Mouse (Mus musculus) lung, embryonic 16.5 days (tissue): ENCODE measurements at regions not wholly inside any gene's neighbourhood (a gene's known extent, or its start where the extent isn't known, plus 50 kb on each side); places are given as distances from the start of the nearest gene placed in this dataset.

ENCODE experiments used
- ATAC-seq: fragments of 200-750 bp; cut with Nextera tagmentation; 2 replicates; pipeline ENCODE4 v1.8.0; 2017; ENCODE audit warnings: low read depth, mild to moderate bottlenecking, moderate library complexity
- H3K27ac ChIP-seq: fragments of 300-500 bp; sonication (generic); 2 replicates; pipeline ENCODE4 v1.5.1; 2014; ENCODE audit warnings: mild to moderate bottlenecking, control low read depth, low read length
- H3K27me3 ChIP-seq: fragments of 300-500 bp; sonication (generic); 2 replicates; pipeline ENCODE4 v1.6.1; 2014; ENCODE audit warnings: low read depth, low read length, mixed read lengths; ENCODE audit not compliant: control insufficient read depth, insufficient read depth
- H3K36me3 ChIP-seq: fragments of 300-500 bp; sonication (generic); 2 replicates; pipeline ENCODE4 v1.6.1; 2014; ENCODE audit warnings: low read length; ENCODE audit not compliant: control insufficient read depth, insufficient read depth
- H3K4me1 ChIP-seq: fragments of 300-500 bp; sonication (generic); replicated peaks from 2 replicates; pipeline ENCODE4 v1.6.1; 2014; ENCODE audit warnings: low read length, mixed read lengths; ENCODE audit not compliant: control insufficient read depth, insufficient read depth
- H3K4me2 ChIP-seq: fragments of 300-500 bp; sonication (generic); 2 replicates; pipeline ENCODE4 v1.6.1; 2014; ENCODE audit warnings: low read depth, low read length, control low read depth
- H3K4me3 ChIP-seq: fragments of 300-500 bp; sonication (generic); 2 replicates; pipeline ENCODE4 v1.5.1; 2014; ENCODE audit warnings: mild to moderate bottlenecking, low read length, control low read depth
- H3K9ac ChIP-seq: fragments of 300-500 bp; sonication (generic); 2 replicates; pipeline ENCODE4 v1.6.1; 2014; ENCODE audit warnings: low read length, control low read depth
- H3K9me3 ChIP-seq: fragments of 300-500 bp; sonication (generic); 2 replicates; pipeline ENCODE4 v1.6.1; 2016; ENCODE audit warnings: low read length; ENCODE audit not compliant: control insufficient read depth
- WGBS: fragments of 180-500 bp; shearing (Covaris S2); extraction: QIAGEN DNeasy Blood & Tissue Kit; methylation state at CpG from one replicate; pipeline ENCODE4 v1.1.7; 2014; 5-methylcytosine and 5-hydroxymethylcytosine counted together

DNA sequence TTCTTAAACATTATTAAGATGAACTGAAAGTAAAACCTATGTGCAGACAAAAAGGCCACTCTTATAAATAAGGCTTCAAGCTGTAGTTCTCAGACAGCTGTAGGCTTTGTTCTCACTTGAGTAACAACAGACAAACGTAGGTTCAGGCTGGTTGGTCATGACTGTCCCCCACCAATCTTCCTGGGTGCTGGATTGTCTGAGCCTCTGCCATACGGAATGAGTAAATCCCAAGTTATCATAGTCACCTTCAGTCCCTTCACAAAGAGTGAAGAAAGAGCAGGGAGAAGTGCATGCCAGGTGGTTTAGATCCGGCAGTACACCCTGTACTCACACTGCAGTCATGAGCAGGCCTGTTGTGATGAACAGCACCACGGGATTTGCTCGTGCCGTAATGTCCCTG, 69.0 kb upstream of the Fndc3a start:
- H3K9ac ChIP-seq = no peak overlapping the region
- no peak for ATAC-seq
- H3K27ac ChIP-seq = no peak overlapping the region
- H3K4me3 ChIP-seq = no peak overlapping the region
- H3K4me2 ChIP-seq = no peak overlapping the region
- no peaks in the 10 kb centered on the region for H3K27me3 ChIP-seq
- no peaks in the 10 kb centered on the region for H3K9me3 ChIP-seq
- no peaks in the 10 kb centered on the region for H3K36me3 ChIP-seq
- H3K4me1 ChIP-seq = no peaks in the 10 kb centered on the region
- 58% methylated on average over 6 of the region's 6 CpGs for WGBS

GRCm38 (mm10) chr14:72777927-72778560, 68.2 kb upstream of the Fndc3a start:
- no peaks in the 10 kb centered on the region for H3K9me3 ChIP-seq
- H3K27ac ChIP-seq = no peak overlapping the region
- no peak overlapping the region for H3K9ac ChIP-seq
- no peaks in the 10 kb centered on the region for H3K27me3 ChIP-seq
- H3K4me2 ChIP-seq = no peak overlapping the region
- H3K4me3 ChIP-seq = no peak overlapping the region
- H3K4me1 ChIP-seq = no peaks in the 10 kb centered on the region
- no peaks in the 10 kb centered on the region for H3K36me3 ChIP-seq
- ATAC-seq = no peak
- 71% methylated on average over 6 of the region's 6 CpGs for WGBS

DNA sequence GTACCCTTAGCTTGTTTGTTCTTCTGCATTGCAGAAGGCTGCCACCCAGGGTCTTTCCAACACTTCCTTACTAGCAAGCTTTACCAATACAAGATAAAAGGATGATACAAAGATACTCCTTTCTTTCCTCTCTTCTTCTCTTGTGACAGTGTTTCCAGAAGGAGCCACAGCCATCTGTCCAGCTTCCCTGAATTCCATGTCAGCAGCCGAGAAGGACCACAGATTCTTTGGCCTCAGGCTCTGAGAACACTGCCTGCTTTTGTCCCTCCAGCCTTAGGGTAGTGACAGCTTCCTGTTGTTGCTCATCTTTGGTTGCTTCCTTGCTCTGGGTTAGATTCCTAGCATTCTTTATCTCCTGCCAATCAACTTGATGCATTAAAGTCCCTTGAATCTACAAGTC, 60.4 kb upstream of the Fndc3a start:
- Histone ChIP-seq H3K27ac (no peak overlapping the region), H3K9me3 (no peaks in the 10 kb centered on the region), H3K4me2 (no peak overlapping the region), H3K4me3 (no peak overlapping the region), H3K4me1 (no peaks in the 10 kb centered on the region), H3K9ac (no peak overlapping the region), H3K27me3 (no peaks in the 10 kb centered on the region), H3K36me3 (no peaks in the 10 kb centered on the region)
- 23% methylated on average over 1 of the region's 1 CpGs for WGBS
- ATAC-seq = no peak

DNA sequence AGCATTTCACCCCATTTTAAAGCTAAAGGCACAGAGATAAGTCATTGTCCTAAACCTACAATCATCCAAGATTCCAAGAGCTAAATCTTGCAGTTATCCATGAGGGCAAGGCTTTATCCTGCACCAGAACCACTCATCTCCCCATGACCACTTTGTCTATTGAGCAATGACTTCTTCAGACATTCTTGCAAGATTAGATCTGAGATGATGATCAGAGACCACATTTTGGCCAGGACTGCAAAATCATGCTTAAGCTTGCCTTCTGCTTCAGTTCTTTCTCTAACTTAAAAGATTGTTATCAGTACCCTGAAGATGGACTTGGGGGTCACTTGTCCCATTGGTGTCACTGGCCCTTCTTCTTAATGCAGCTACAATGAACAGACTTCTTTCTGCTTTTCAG, 50.3 kb upstream of the Fndc3a start:
- Histone ChIP-seq H3K9ac (no peak overlapping the region), H3K4me3 (no peak overlapping the region), H3K9me3 (no peaks in the 10 kb centered on the region), H3K27ac (no peak overlapping the region), H3K4me2 (no peak overlapping the region), H3K4me1 (no peaks in the 10 kb centered on the region), H3K27me3 (no peaks in the 10 kb centered on the region), H3K36me3 (no peaks in the 10 kb centered on the region)
- ATAC-seq = no peak
